26 mouse cellular contexts compared by ENCODE assay signal in genomic region chr1:179592143-179592542, GRCm38 (mm10). TPM values are rescaled to one million over a fixed set of nuclear protein-coding genes. Genes with fewer than 3 reads are reported as not detected.
DNase-seq lines count a peak whose midpoint lies in the region; ATAC-seq and TF ChIP-seq lines count a peak whose summit lies in the region.
"Had no signal": no experiment of that assay in that cellular context is flagged by ENCODE, and none has a peak within 500 bp of the region (broad histone marks: within the 10 kb centered on the region; RNA-seq: fewer than 3 reads in every experiment).

No protein-coding gene starts in this region.

- H3K27ac ChIP-seq in forebrain, embryonic 16.5 days (ENCODE audit: low read length): peak overlapping the region; percentile 66; the same call in 1 of the 2 replicates
- H3K27ac ChIP-seq in forebrain, embryonic 11.5 days (ENCODE audit: low read depth, low read length): no peak overlapping the region
- H3K27ac ChIP-seq in midbrain, embryonic 15.5 days: no peak overlapping the region
- H3K27ac ChIP-seq: forebrain, embryonic 10.5 days; heart, adult 2 months; heart, embryonic 10.5 days; heart, embryonic 13.5 days; hindbrain, embryonic 14.5 days; hindbrain, postnatal 0 days had no signal

- H3K4me3 ChIP-seq in forebrain, embryonic 16.5 days (replicated peaks; ENCODE audit: low read length): no peak overlapping the region
- no peak overlapping the region for H3K4me3 ChIP-seq in forebrain, embryonic 11.5 days (ENCODE audit: low read depth, low read length)
- H3K4me3 ChIP-seq in myocyte: no peak overlapping the region
- no peak overlapping the region for H3K4me3 ChIP-seq in midbrain, embryonic 15.5 days
- H3K4me3 ChIP-seq: forebrain, embryonic 10.5 days; heart, adult 2 months; heart, embryonic 10.5 days; heart, embryonic 13.5 days had no signal

- 95% methylated on average over 2 of the region's 2 CpGs for WGBS in forebrain, embryonic 16.5 days
- WGBS in forebrain, embryonic 11.5 days: 87% methylated on average over 2 of the region's 2 CpGs
- 74% methylated on average over 2 of the region's 2 CpGs for WGBS in midbrain, embryonic 15.5 days

- no peak for ATAC-seq in cerebellum, adult (ENCODE audit: insufficient number of reproducible peaks, low FRiP score, low TSS enrichment)
- no peak for ATAC-seq in forebrain, embryonic 16.5 days
- no peak for ATAC-seq in forebrain, embryonic 11.5 days (replicated peaks; ENCODE audit: low FRiP score)
- ATAC-seq in midbrain, embryonic 15.5 days (replicated peaks): no peak
- ATAC-seq: intestine, embryonic 16.5 days; Patski had no signal

- peak; percentile 45 for DNase-seq in cerebellum, adult 9-11 months
- DNase-seq in cerebellum, postnatal 25 days: peak; percentile 45 to 52
- DNase-seq in cerebellum, adult 18-20 months: no peak
- no peak for DNase-seq in forebrain, embryonic 11.5 days (ENCODE audit: low spot score)
- DNase-seq: adrenal gland, postnatal 10 days; adrenal gland, postnatal 36 days; B cell, adult 2 months; gastrocnemius, postnatal 25 days; heart, adult 2 months; heart, postnatal 14 days; heart, postnatal 4 days; kidney, adult 9 months had no signal

- no peaks in the 10 kb centered on the region for H3K9me3 ChIP-seq in forebrain, embryonic 16.5 days (ENCODE audit: control insufficient read depth, low read length)
- no peaks in the 10 kb centered on the region for H3K9me3 ChIP-seq in forebrain, embryonic 11.5 days (ENCODE audit: control insufficient read depth, low read length)
- H3K9me3 ChIP-seq in midbrain, embryonic 15.5 days: no peaks in the 10 kb centered on the region
- H3K9me3 ChIP-seq: forebrain, embryonic 10.5 days; G1E; heart, embryonic 10.5 days; heart, embryonic 13.5 days had no signal

- H3K79me2 ChIP-seq in myocyte (ENCODE audit: control insufficient read depth, insufficient read depth): no peaks in the 10 kb centered on the region

- H3K36me3 ChIP-seq in forebrain, embryonic 16.5 days (ENCODE audit: control insufficient read depth, insufficient read depth): no peaks in the 10 kb centered on the region
- no peaks in the 10 kb centered on the region; the same call in 1 of the 2 replicates for H3K36me3 ChIP-seq in forebrain, embryonic 11.5 days (ENCODE audit: control insufficient read depth, insufficient read depth, low read length)
- no peaks in the 10 kb centered on the region for H3K36me3 ChIP-seq in myocyte (ENCODE audit: control insufficient read depth, insufficient read depth)
- H3K36me3 ChIP-seq in midbrain, embryonic 15.5 days (replicated peaks): peaks cover 5% of the 10 kb centered on the region; the same call in 1 of the 2 replicates

- H3ac ChIP-seq in myocyte (ENCODE audit: control insufficient read depth, insufficient read length): no peak overlapping the region

- TF ChIP-seq POLR2A in myocyte (IDR thresholded peaks at IDR 0.05; ENCODE audit: insufficient read length, low read depth): no peak

- H3K4me1 ChIP-seq in forebrain, embryonic 16.5 days (replicated peaks; ENCODE audit: control insufficient read depth, insufficient read depth, low read length): peaks cover 25% of the 10 kb centered on the region
- no peaks in the 10 kb centered on the region for H3K4me1 ChIP-seq in forebrain, embryonic 11.5 days (replicated peaks; ENCODE audit: control insufficient read depth, insufficient read depth, low read length)
- peaks cover 4% of the 10 kb centered on the region; the same call in 1 of the 2 replicates for H3K4me1 ChIP-seq in midbrain, embryonic 15.5 days

- no peak overlapping the region for H3K4me2 ChIP-seq in forebrain, embryonic 16.5 days (ENCODE audit: low read length)
- no peak overlapping the region for H3K4me2 ChIP-seq in forebrain, embryonic 11.5 days (ENCODE audit: low read depth, low read length, severe bottlenecking)
- no peak overlapping the region for H3K4me2 ChIP-seq in myocyte (ENCODE audit: low read depth)
- H3K4me2 ChIP-seq in midbrain, embryonic 15.5 days: no peak overlapping the region
- H3K4me2 ChIP-seq: heart, embryonic 13.5 days; hindbrain, embryonic 14.5 days had no signal

- H3K27me3 ChIP-seq in forebrain, embryonic 16.5 days (replicated peaks; ENCODE audit: control insufficient read depth, insufficient read depth, low read length): no peaks in the 10 kb centered on the region
- no peaks in the 10 kb centered on the region for H3K27me3 ChIP-seq in forebrain, embryonic 11.5 days (ENCODE audit: control insufficient read depth, insufficient read depth, low read length)
- no peaks in the 10 kb centered on the region for H3K27me3 ChIP-seq in myocyte (ENCODE audit: control insufficient read depth, insufficient read depth, insufficient read length)
- H3K27me3 ChIP-seq in midbrain, embryonic 15.5 days (replicated peaks): no peaks in the 10 kb centered on the region
- H3K27me3 ChIP-seq: CH12.LX; heart, embryonic 13.5 days; Patski had no signal

- no peak overlapping the region for H3K9ac ChIP-seq in forebrain, embryonic 16.5 days (replicated peaks; ENCODE audit: low read depth, low read length)
- no peak overlapping the region for H3K9ac ChIP-seq in forebrain, embryonic 11.5 days (ENCODE audit: low read length)
- H3K9ac ChIP-seq in midbrain, embryonic 15.5 days: no peak overlapping the region
- H3K9ac ChIP-seq: forebrain, postnatal 0 days; heart, embryonic 13.5 days; hindbrain, embryonic 14.5 days had no signal

TF ChIP-seq in myocyte, 11 proteins besides CTCF, POLR2A, EP300 and RAD21:
- TF ChIP-seq MYOD1 (IDR thresholded peaks at IDR 0.05; ENCODE audit: control insufficient read depth in 1 of 3, insufficient read length in 2 of 3, low read depth in 2 of 3): peak; percentile 17 to 89 (median 79)
- TF ChIP-seq REST (IDR thresholded peaks at IDR 0.05; ENCODE audit: insufficient read depth, insufficient read length): no peak
- TF ChIP-seq MYOG (IDR thresholded peaks at IDR 0.05; ENCODE audit: control insufficient read depth in 1 of 3, insufficient read depth in 1 of 3, insufficient read length in 2 of 3, low read depth in 2 of 3): peak in 1 of 3 experiments; percentile 16

RNA-seq across cellular contexts. Expression of gene Cnst, which starts 46.0 kb away (rescaled TPM):
- polyA plus RNA-seq in forebrain, embryonic 16.5 days (2015; fragmentation: Nextera tagmentation; extraction: Ambion mirVana): 32.4 and 34.0 TPM in 2 replicates
- polyA plus RNA-seq in forebrain, embryonic 11.5 days (2014; fragmentation: Nextera tagmentation; extraction: Ambion mirVana): 23.5 and 23.6 TPM in 2 replicates
- 14.0 TPM for polyA plus RNA-seq in myocyte (2012; fragmentation: generic; extraction: Trizol)
- 28.8 and 30.2 TPM in 2 replicates for polyA plus RNA-seq in midbrain, embryonic 15.5 days (2015; fragmentation: Nextera tagmentation; extraction: Ambion mirVana)

RNA-seq across cellular contexts. Expression of gene Tfb2m, which starts 46.1 kb away (rescaled TPM):
- polyA plus RNA-seq in forebrain, embryonic 16.5 days (2015; fragmentation: Nextera tagmentation; extraction: Ambion mirVana): 45.5 and 52.0 TPM in 2 replicates
- 23.8 and 25.1 TPM in 2 replicates for polyA plus RNA-seq in forebrain, embryonic 11.5 days (2014; fragmentation: Nextera tagmentation; extraction: Ambion mirVana)
- polyA plus RNA-seq in myocyte (2012; fragmentation: generic; extraction: Trizol): 14.2 TPM
- polyA plus RNA-seq in midbrain, embryonic 15.5 days (2015; fragmentation: Nextera tagmentation; extraction: Ambion mirVana): 22.7 and 25.8 TPM in 2 replicates

Comparison
In these comparisons a context has a peak if more than half of its experiments do, and no peak if none do; other contexts are left out.
1. DNase-seq: peak in cerebellum, adult 9-11 months (single experiment) and cerebellum, postnatal 25 days (2 of 2); none in cerebellum, adult 18-20 months (0 of 2) and forebrain, embryonic 11.5 days (single experiment).